Mouse (Mus musculus): Measurements from ENCODE around the gene Izumo4.

Izumo4 gene

DNA sequence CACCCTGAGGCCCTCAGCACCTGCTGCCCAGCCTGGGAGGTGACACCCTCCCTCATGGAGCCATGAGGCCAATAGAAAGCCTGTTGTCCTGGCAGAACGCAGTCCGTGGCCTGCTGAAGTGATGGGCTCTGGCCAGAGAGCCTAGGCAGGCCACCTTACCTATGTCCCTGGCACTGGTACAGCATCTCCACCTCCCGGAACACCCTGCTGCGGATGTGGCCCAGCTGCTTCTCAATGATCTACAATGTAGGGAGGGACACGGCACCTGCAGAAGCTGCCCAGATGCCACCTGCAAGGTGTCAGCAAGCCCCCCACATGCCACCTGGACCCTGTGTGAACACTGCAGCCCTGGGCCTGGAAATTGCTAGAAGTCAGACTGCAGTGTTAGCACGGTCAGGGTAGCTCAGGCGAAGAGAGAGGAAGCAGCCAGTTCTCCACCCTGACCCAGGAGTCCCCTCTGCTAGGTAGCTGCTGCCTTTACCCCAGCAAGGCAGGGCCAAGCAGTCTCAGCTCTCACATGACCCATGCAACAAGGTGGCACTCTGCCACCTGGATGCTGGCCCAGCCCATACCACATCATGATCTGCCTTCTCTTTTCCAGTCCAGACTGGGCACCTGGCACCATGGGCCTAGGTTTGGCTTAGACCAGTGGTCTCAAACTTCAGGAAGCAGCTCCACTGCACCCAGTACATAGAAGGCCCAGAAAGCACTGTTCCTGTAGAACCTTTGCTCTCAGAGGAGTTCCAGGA, 32.1 kb upstream of the Izumo4 start:
- DNase-seq (ENCODE audit: low read depth, low spot score): no peak

DNA sequence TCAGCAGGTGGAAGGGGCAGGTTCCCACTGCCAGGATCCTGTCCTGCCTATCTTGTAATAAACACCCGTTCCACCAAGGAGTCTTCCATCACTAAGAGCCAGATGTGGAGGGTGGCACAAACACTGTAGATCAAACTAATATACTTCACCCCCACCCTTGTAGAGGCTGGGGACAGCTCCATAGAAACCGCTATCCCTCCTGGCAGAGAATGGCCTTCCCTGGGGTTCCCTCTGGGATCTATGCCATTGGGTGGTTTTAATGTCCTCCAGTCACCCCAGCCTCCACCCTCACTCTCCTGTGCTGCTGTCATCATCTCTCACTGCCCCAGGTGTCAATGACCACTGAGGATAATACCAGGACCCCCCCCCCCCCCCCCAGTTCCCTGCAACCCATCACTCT, 31.5 kb upstream of the Izumo4 start:
- no peak for DNase-seq (ENCODE audit: low read depth, low spot score)

DNA sequence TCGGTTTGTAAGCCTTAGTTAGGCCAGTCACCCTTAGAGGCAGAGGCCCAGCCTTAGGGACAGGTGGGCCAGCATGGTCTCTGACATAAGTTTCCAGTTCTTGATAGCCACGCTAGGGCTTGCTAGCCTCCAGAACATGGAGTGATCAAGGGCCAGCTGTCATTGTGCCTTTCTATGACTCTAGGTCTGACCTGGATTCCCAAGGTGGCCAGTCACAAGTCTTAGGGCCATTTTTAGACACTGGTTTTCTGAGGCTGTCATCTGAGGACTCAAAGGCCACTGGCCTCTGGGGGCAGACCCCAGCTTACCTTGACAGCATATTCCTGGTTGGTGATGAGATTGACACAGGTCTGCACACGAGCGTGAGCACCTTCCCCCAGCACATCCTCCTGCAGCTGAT, 30.7 kb upstream of the Izumo4 start:
- no peak for DNase-seq (ENCODE audit: low read depth, low spot score)

DNA sequence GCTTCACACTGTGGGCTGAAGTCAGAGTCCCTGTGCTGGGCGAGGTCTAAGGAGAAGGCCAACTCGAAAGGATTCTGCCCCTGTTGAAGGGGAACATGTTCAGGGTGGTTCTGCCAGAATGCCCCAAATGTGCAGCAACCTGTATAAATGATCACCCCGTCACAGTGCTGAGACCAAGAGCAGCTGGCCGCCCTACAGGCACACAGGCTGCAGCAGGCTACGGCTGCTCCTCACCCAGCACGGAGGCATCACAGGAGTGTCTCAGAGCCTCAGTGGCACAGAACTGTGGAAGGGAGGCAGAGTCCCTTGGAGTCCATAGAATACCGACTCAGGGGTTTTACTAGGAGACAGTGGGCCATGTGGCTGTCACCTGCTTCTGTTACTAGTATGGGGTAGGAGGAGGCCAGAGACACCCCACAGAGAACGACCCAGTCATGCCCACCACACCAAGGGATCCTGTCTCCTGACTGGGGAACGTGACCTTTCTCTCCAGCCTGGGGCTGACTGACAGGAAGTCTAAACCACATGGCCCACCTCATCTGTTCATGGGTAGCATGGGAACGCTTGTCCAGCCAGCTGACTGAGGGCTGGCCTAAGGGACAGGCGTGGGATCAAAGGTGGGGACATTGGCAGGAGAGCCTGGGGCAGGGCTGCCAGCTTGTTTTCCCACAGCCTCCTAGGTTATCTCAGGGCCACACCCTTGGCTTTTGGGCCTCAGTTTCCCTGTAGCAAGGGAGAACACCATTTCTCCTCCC, 29.9 kb upstream of the Izumo4 start:
- DNase-seq (ENCODE audit: low read depth, low spot score): no peak

DNA sequence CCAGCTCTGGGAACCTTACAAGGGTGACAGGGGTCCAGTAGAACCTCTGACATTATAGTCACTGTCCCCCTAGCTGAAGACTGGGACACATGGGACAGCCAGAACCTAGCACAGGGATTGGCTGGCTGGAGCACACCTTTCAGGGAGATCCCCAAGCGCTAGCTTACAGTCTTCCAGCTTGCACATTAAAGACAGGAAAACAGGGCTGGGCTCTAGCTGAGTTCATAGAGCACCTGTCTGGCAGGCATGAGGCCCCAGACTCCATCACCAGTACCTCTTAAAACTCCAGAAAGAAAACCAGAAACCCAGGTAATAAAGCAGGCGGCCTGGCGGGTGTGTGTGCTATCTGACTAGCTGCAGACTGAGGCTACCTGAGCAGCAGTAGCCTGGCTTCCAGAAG, 28.3 kb upstream of the Izumo4 start:
- DNase-seq (ENCODE audit: low read depth, low spot score): no peak

DNA sequence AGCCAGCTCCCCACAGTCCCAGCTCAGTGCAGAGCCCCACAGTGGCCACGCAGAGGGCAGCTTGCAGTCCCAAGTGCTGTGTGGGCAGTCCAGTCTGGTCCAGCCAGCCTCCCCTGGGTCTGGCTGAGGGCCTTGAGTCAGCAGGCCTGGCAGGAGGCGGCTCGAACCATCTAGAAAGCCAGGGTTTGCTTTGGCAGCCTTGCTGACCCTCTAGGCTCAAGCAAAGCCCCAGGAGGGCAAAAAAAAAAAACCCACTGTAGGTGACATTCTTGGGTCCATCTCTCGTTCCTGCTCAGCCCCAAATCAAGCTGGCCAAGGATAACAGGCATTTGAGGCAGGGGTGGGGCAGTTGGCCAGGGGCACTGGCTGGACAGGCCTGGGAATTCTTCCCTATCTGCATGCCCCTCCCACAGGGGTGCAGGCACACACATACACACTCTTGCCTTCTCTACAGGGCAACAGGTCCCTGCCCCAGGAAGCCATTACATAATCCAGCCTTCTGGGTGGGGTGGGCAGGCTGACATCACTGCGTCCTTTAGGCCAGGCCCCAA, 27.7 kb upstream of the Izumo4 start:
- DNase-seq (ENCODE audit: low read depth, low spot score): no peak

DNA sequence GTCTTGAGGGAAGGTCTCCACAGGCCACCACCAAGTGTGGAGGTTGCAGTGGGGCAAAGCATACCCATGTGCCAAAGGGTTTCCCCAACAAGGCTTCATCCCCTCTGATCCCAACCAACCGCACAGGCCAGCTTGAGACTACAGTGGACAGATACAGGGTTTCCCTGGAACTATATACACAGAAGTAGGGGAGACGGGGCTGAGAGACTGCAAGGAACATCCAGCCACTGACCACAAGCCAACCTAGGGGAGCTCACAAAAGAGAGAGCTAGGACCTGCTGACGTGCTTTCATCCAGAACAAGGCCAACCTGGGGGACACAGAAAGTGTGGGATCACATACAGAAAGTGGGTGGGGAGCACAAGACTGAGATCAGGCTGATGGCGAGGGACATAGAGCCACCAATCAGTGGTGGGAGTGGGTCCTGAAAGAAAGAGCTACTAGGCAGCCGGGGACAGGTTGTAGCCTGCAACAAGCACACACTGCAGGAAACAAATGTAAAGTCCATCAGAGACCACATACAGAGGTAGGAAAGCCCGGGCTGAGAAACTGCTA, 27.1 kb upstream of the Izumo4 start:
- no peak for DNase-seq (ENCODE audit: low read depth, low spot score)

DNA sequence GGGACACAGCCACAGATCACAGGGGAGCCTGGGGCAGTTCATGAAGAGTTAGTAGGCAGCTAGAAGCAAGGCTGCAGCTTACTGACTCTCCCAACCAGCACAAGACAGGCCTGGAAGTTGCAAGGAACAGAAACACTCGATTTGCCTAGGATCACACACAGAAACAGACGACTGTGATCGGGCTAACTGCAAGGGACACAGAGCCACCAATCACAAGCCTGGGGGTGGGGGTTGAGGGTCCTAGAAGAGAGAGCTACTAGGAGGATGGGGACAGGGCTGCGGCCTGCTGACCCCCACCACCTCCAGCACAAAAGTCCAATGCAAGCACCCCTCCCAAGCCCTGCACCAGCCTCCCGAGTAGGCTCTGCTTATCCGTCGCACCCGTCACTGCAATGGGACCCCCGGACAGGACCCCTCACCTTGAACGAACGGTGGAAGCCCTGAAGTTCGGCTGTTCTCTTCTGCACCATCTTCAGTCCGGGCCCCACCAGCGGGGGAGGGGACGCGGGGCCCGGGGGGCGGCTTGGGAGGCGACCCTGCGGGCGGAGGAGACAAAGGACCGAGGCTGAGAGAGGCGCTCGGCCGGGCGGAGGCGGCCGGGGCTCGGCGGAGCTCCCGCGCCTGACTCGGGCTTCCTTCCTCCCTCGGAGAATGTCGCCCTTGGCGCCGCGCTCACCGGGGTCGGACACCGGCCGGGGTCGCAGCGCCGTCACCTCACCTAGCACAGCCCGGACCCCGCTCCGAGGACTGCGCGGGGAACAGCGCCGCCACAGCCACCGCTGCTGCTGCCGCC, 26.4 kb upstream of the Izumo4 start:
- no peak for DNase-seq (ENCODE audit: low read depth, low spot score)

DNA sequence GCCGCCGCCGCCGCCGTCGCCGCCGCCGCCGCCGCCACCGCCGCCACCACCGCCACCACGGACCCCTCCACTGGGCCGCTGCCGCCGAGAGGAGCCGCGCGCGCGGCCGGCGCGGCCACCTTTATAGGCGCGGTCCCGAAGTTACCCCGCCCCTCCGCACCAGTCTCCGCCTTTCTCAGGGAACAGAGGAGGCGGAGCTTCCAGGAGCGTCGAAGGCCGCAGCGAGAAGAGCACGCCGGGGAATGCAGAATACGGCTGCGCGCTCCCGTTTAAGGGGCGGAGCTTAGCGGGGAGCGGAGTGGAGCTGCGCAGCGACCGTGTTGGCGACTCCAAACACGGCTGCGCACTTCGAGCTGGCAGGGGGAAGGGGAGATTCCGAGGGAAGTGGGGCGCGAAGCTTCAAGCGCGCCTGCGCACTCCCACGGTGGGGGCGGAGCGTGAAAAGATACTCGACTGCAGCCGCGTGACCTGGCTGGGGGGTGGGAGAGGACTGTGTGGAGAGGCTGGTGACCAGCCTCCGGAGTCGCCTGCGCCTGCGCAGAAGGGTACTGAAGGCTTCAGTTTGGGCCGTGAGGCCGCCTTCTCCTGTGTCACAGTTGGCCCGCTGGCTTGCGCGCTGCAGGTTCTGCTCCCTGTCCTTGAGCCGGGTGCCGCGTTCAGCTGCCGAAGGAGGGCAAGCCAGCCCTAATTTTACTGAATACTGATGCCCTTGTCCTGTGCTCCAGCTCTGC, 25.6 kb upstream of the Izumo4 start:
- DNase-seq (ENCODE audit: low read depth, low spot score): peak; percentile 100

DNA sequence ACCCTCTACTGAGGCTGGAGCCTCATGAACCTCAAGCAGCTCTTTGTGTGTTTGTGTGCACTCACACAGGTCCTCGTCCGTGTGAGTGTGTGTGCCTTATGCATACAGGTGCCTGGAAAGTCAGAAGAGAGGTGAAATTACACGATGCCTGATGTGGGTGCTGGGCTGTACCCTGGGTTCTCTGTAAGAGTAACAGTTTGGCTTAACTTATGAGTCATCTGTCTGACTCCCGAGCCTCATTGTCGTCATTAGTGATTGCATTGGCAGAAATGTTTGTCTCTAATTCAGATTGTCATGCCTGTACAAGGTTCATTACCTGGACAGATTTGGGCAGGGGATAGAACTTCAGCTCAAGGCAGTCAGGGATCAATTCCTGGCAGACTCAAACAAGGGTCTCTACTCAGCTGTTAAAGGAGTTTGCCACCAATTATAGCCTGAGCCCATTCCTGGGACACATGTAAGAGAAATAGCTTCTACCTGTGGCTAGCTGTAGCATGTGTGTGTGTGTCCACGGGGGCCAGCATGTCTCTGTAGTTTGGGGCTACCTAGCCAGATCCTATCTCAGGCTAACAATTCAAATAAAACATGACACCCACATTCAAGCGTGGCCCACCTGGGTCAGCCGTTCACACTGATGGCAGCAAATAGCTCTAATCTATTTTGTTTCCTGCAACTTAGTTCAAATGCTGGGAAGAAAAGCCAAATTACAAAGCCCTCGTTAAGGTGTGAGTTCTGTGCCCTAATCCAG, 24.7 kb upstream of the Izumo4 start:
- DNase-seq (ENCODE audit: low read depth, low spot score): no peak

DNA sequence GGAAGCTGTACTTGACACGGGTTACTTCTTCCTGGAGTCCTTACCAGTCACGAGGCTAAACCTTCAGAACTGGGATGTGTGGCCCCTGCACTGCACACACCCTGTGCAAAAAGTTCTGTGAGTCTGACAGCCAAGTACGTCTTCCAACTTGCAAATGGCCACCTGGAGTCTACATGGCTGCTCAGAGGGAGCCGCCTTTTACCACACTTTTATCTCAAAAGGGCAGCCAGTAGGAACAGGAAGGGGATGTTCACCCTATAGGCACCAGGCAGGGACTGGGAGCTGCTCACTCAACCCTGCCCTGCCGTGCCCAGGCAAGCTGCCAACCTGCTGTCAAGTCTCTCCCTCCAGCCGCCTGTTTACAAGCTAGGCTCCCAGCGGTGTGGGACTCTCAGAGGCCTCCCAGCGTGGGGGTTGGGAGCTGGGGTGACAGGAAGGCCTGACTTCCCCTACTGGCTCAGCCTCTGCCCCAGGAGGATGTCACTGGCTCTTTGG, 24.0 kb upstream of the Izumo4 start, which contains the start of gene Mknk2:
Gene Mknk2, minus strand, starts transcription at position 171 of the 495 bp plus-strand sequence.
- DNase-seq (ENCODE audit: low read depth, low spot score): peak; percentile 36

DNA sequence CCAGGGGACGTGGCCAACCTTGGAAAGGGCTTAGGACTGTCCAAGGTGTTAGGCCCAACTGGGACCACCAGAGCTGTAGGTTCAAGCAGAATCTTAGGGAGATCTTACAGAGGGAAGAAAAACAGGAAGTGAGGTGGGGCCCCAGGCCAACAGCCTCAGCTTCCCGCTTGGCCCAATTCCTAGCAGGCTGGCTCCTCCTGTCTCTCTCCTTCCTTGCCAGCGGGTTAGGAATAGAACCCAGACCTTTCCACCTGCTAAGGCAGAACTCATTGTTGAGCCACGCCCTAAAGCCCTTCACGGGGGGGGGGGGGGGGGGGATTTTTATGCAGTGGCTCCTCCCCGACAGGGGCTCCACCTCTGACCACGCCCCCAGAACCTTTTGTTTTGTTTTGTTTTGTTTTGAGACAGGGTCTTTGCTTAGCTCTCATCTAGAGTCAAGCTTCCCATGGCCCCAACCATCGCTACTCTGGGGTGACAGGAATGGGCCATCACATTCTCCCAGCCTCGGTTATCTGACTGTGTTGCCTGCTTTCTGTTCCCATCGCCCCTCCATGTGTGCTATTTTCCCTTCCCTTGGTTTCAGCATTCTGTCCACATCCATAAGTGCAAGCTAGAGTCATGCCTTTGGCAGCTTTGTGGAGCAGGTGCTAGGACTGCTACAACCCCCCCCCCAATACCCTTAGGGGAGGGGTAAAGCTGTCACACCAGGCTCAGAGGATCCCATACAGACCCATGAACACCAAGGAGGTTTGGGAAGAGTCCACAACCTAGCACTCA, 23.2 kb upstream of the Izumo4 start:
- peak; percentile 64 for DNase-seq (ENCODE audit: low read depth, low spot score)

DNA sequence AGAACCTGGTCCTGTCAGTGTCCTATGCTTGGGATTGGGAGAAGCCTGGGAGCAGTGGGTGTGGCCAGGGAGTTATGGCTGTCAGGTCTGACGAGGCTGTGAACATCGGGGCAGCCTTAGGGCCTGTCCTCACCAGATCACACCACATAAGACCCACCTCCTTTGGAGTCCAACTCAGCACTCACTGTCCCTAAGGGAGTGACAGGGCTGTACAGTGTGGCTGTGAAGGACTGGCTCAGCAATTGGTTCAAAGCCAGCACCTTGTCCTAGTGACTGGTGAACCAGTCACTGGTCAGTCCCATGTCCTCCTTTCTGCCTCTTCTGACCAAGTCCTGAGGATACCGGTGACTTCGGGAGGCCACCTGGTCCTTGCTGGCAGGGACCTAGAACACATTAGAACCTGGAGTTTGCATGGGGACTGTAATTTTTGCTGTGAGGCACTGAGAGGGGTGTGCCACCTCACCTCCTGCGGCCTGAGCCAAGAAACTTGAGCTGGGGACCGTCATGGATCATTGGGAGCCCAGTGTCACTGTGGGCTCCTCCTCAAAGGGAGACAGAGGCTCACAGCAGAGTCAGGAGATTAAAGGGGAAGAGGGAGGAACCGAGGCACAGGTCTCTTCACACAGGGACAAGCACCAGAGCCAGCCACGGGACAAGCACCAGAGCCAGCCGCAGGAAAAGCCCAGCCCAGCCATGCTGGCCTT, 22.3 kb upstream of the Izumo4 start:
- DNase-seq (ENCODE audit: low read depth, low spot score): no peak

DNA sequence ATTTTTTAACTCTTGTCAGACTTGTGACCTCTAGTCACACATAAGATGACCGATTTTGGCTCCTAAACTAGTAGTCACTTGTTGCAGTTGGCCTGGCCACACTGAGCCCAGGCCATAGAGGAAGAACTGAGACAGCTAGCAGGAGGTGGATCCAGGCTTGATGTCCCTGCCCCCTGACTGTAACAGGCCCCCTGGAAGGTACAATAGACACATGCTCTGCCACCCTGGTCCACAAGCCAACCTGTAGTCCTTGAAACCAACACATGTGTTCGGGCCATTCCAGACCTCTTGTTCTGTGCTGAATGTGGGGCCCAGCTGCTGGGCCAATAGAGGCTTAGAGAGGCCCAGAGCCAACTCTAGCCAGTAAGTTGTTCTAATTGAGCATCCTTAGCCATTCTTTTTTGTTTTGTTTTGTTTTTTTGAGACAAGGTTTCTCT, 21.7 kb upstream of the Izumo4 start:
- DNase-seq (ENCODE audit: low read depth, low spot score): no peak

DNA sequence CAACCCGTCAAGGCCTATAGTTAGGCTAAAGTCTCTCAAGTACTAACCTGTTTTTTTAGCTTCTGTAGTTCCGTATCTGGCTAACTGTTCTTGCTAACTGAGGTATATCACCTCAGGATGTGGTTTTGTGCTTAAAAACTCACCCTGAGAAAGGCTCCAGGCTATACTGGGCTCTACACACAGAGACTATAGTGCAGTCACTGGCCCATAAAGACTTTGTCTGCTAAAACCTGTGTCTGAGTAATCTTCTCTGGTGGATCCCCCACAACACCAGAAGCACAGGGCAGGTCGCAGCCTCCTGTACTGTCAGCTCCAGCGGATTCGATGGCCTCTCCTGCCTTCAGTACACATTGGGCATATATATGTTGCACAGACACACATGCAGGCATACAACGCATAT, 20.0 kb upstream of the Izumo4 start:
- DNase-seq (ENCODE audit: low read depth, low spot score): no peak

DNA sequence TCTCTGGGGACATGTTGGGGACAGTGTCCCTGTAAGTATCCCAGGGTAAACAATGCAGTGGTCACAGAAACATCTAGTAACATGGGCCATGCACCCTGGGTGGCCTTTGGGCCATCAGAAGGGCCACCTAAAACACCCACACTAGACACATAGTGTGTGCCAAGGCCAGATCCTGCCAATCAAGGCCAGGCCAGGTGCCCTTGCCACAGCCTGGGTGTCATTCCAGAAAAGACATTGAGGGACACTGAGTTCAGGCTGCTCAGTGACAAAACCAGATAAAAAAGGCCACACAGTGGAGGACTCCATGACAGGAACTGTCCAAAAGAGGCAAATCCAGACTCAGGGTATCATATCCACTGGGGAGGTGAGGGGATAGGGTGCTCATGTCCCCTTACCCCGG, 18.3 kb upstream of the Izumo4 start:
- no peak for DNase-seq (ENCODE audit: low read depth, low spot score)

DNA sequence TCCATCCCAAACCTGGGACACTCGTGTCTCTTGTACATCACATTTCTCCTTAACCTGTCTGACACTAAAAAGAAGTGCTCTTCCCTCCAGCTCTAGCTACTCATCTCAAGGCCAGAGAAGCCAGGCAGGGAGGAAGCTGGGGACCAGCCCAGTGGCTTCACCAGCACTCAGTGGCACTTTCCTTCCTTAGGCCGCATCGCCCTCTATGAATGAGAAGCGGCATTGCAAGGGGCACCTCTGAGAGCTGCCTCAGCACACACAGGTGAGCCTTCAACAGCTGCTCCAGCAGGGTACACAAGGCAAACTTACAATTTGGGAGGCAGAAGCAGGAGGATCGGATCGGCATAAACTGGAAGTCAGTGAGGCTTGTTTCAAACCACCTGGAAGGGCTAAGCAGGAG, 17.8 kb upstream of the Izumo4 start:
- peak; percentile 74 for DNase-seq (ENCODE audit: low read depth, low spot score)

DNA sequence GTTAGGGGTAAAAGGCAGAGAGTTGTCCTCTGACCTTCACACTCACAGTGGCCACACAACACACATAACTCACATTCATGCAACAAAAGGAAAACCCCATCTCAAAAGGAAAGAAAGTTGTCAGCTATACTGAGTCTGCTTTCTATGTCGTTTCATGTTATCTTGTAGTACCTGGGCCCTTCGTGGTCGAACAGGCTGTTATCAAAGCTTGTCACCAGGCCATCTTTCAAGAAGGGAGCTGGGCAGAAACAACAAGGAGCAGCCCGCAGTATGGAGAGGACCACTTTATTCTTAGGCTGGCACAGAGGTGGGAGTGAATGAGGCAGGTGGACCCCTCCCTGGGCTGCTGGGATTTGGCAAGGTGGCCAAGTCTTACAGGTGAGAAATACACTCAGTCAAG, 17.0 kb upstream of the Izumo4 start:
- DNase-seq (ENCODE audit: low read depth, low spot score): no peak

DNA sequence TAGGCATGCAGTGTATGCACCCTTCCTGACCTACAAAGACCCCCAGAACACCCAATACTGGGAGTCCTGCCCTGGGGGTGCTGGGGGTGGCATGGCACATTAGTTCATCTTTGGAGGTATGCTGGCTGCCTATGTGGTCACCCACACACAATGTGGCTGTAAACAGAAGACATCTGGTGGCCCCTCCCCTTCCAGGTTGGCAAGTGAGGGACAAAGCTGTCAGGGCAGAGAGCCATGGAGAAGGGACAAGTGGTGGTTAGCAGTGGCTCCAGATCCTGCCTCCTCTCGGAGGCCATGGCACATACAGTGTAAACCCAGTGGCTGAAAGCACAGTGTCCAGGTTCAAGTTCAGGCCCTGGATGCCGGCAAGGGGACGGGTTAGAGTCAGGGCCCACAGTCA, 15.4 kb upstream of the Izumo4 start:
- DNase-seq (ENCODE audit: low read depth, low spot score): no peak
